Mouse (Mus musculus) liver, embryonic 14.5 days (tissue): ENCODE results near the gene Foxi3.

Experiments
- CTCF ChIP-seq: IDR thresholded peaks from 2 replicates; pipeline ENCODE4 v1.5.1; 2016; ENCODE audit warnings: antibody characterized with exemption, low read depth, control low read depth
- EP300 ChIP-seq: IDR thresholded peaks from 2 replicates; pipeline ENCODE4 v1.6.1; 2016; ENCODE audit warnings: antibody characterized with exemption, low read depth

GRCm38 (mm10) chr6:70956285-70956912, at the start of gene Foxi3:
- TF ChIP-seq CTCF (no peak), EP300 (no peak)
